7 mouse cellular contexts compared by ENCODE assay signal in genomic region chr17:80290074-80290657, GRCm38 (mm10). TPM values are rescaled to one million over a fixed set of nuclear protein-coding genes. Genes with fewer than 3 reads are reported as not detected.
DNase-seq lines count a peak whose midpoint lies in the region; ATAC-seq lines count a peak whose summit lies in the region.

Gene Morn2 (plus strand): TSS chr17:80290203.
Gene Dhx57 (minus strand): TSS chr17:80290476.

- DNase-seq in adrenal gland, adult 8-10 months, result peak; percentile 97
- DNase-seq in embryo, embryonic 9.5 days (ENCODE audit: extremely low spot score), result peak; percentile 98
- DNase-seq in kidney, adult 11 months, result peak; percentile 96
- peak; percentile 97 for DNase-seq in limb, embryonic 10.5 days (ENCODE audit: low spot score)
- peak; percentile 90 for DNase-seq in spleen, adult 12 weeks (ENCODE audit: low spot score)

- no peaks in the 10 kb centered on the region for H3K27me3 ChIP-seq in limb, embryonic 10.5 days (ENCODE audit: low read depth, poor library complexity, severe bottlenecking)
- no peaks in the 10 kb centered on the region for H3K27me3 ChIP-seq in midbrain, embryonic 13.5 days

- H3K4me1 ChIP-seq in limb, embryonic 10.5 days, result peaks cover 14% of the 10 kb centered on the region
- peaks cover 15% of the 10 kb centered on the region for H3K4me1 ChIP-seq in midbrain, embryonic 13.5 days (replicated peaks)

- H3K36me3 ChIP-seq in limb, embryonic 10.5 days, result no peaks in the 10 kb centered on the region
- no peaks in the 10 kb centered on the region for H3K36me3 ChIP-seq in midbrain, embryonic 13.5 days

- no peaks in the 10 kb centered on the region for H3K9me3 ChIP-seq in limb, embryonic 10.5 days (replicated peaks)
- H3K9me3 ChIP-seq in midbrain, embryonic 13.5 days, result no peaks in the 10 kb centered on the region

- H3K4me2 ChIP-seq in midbrain, embryonic 13.5 days (replicated peaks), result peak within 1 kb of the TSS; percentile 69

- WGBS in limb, embryonic 10.5 days, result under 1% methylated on average over 35 of the region's 35 CpGs
- WGBS in midbrain, embryonic 13.5 days, result under 1% methylated on average over 35 of the region's 35 CpGs

- peak within 1 kb of the TSS; percentile 88 for H3K9ac ChIP-seq in midbrain, embryonic 13.5 days (replicated peaks)

- peak within 1 kb of the TSS; percentile 80 for H3K4me3 ChIP-seq in limb, embryonic 10.5 days
- peak within 1 kb of the TSS; percentile 80 for H3K4me3 ChIP-seq in midbrain, embryonic 13.5 days (replicated peaks)

- H3K27ac ChIP-seq in limb, embryonic 10.5 days, result peak within 1 kb of the TSS; percentile 88
- H3K27ac ChIP-seq in midbrain, embryonic 13.5 days, result peak within 1 kb of the TSS; percentile 93

- peak; percentile 97 for ATAC-seq in granulocyte monocyte progenitor cell, adult 5-6 weeks (replicated peaks; ENCODE audit: poor library complexity, severe bottlenecking)
- ATAC-seq in midbrain, embryonic 13.5 days, result peak; percentile 99

RNA-seq across cellular contexts. Expression of gene Morn2, which starts in this region (rescaled TPM):
- 10 to 100 TPM; 15.5 to 27.5 (median 19.9) TPM for total RNA-seq in adrenal gland, adult 8-10 months (2022)
- total RNA-seq in granulocyte monocyte progenitor cell, adult 5-6 weeks (2014; fragmentation: Nextera tagmentation), result 20.9 and 22.7 TPM in 2 replicates
- total RNA-seq in granulocyte monocyte progenitor cell, adult 5-6 weeks (2017), result 2.9 and 8.1 TPM in 2 replicates
- polyA plus RNA-seq in limb, embryonic 10.5 days (2016; fragmentation: Nextera tagmentation; extraction: Ambion mirVana), result 20.0 and 23.9 TPM in 2 replicates
- 47.2 and 47.9 TPM in 2 replicates for polyA plus RNA-seq in midbrain, embryonic 13.5 days (2015; fragmentation: Nextera tagmentation; extraction: Ambion mirVana)

RNA-seq across cellular contexts. Expression of gene Dhx57, which starts in this region (rescaled TPM):
- total RNA-seq in adrenal gland, adult 8-10 months (2022), result 10 to 100 TPM; 11.8 to 22.0 (median 16.8) TPM
- total RNA-seq in granulocyte monocyte progenitor cell, adult 5-6 weeks (2014; fragmentation: Nextera tagmentation), result 10.2 and 10.5 TPM in 2 replicates
- 11.4 and 11.7 TPM in 2 replicates for total RNA-seq in granulocyte monocyte progenitor cell, adult 5-6 weeks (2017)
- 16.9 and 22.2 TPM in 2 replicates for polyA plus RNA-seq in limb, embryonic 10.5 days (2016; fragmentation: Nextera tagmentation; extraction: Ambion mirVana)
- 39.2 and 41.1 TPM in 2 replicates for polyA plus RNA-seq in midbrain, embryonic 13.5 days (2015; fragmentation: Nextera tagmentation; extraction: Ambion mirVana)

Comparison
In these comparisons a context has a peak if more than half of its experiments do, and no peak if none do; other contexts are left out.
1. Peak in every context shown above with its lines: DNase-seq, ATAC-seq, H3K4me3 ChIP-seq and H3K27ac ChIP-seq.